Mouse (Mus musculus) neural tube, embryonic 11.5 days (tissue): ENCODE results near the gene Fbxw11. TPM values are rescaled to one million over a fixed set of nuclear protein-coding genes. Genes with fewer than 3 reads are reported as not detected.

ENCODE experiments used
- ATAC-seq: fragments of 200-750 bp; cut with Nextera tagmentation; 2 replicates; pipeline ENCODE4 v1.8.0; 2017; ENCODE audit warnings: moderate number of reproducible peaks, mild to moderate bottlenecking, moderate TSS enrichment, moderate library complexity; ENCODE audit not compliant: insufficient read depth, low FRiP score, low TSS enrichment
- DNase-seq: peaks from one replicate; pipeline ENCODE4 v3.0.0-alpha.2; 2015; ENCODE audit warnings: low spot score
- H3K27ac ChIP-seq: fragments of 300-500 bp; sonication (generic); 2 replicates; pipeline ENCODE4 v1.5.1; 2014; ENCODE audit warnings: low read depth, mild to moderate bottlenecking, low read length
- H3K27me3 ChIP-seq: fragments of 300-500 bp; sonication (generic); 2 replicates; pipeline ENCODE4 v1.6.1; 2014; ENCODE audit warnings: mild to moderate bottlenecking, low read length, mixed read lengths; ENCODE audit not compliant: control insufficient read depth, insufficient read depth
- H3K36me3 ChIP-seq: fragments of 300-500 bp; sonication (generic); 2 replicates; pipeline ENCODE4 v1.6.1; 2014; ENCODE audit warnings: mild to moderate bottlenecking, low read length, moderate library complexity, mixed read lengths; ENCODE audit not compliant: control insufficient read depth, insufficient read depth
- H3K4me1 ChIP-seq: fragments of 300-500 bp; sonication (generic); 2 replicates; pipeline ENCODE4 v1.6.1; 2014; ENCODE audit warnings: low read length, mixed read lengths; ENCODE audit not compliant: control insufficient read depth, insufficient read depth
- H3K4me2 ChIP-seq: fragments of 300-500 bp; sonication (generic); 2 replicates; pipeline ENCODE4 v1.6.1; 2014; ENCODE audit warnings: low read depth, mild to moderate bottlenecking, moderate library complexity
- H3K4me3 ChIP-seq: fragments of 300-500 bp; sonication (generic); 2 replicates; pipeline ENCODE4 v1.5.1; 2014; ENCODE audit warnings: low read depth, low read length
- H3K9ac ChIP-seq: fragments of 300-500 bp; sonication (generic); 2 replicates; pipeline ENCODE4 v1.6.1; 2014; ENCODE audit warnings: mild to moderate bottlenecking, low read length
- H3K9me3 ChIP-seq: fragments of 300-500 bp; sonication (generic); 2 replicates; pipeline ENCODE4 v1.6.1; 2016; ENCODE audit warnings: low read length; ENCODE audit not compliant: control insufficient read depth
- WGBS: fragments of 180-500 bp; shearing (Covaris S2); extraction: QIAGEN DNeasy Blood & Tissue Kit; methylation state at CpG from one replicate; pipeline ENCODE4 v1.1.7; 2014; 5-methylcytosine and 5-hydroxymethylcytosine counted together
- polyA plus RNA-seq: library from polyadenylated mRNA; unstranded; fragments of >200 nt; fragmentation: Nextera tagmentation; extraction: Ambion mirVana; gene quantifications from 2 replicates; pipeline ENCODE4 v1.2.1, GENCODE M21; 2014

Gene Fbxw11
- polyA plus RNA-seq, 1 experiment from 2014 or later, result 116 TPM

- H3K4me1 ChIP-seq, result peaks cover 10% of the 10 kb centered on the region
- ATAC-seq, result peak; percentile 73
- under 1% methylated on average over 45 of the region's 54 CpGs for WGBS
- no peaks in the 10 kb centered on the region for H3K9me3 ChIP-seq
- no peak for DNase-seq
- H3K27me3 ChIP-seq, result no peaks in the 10 kb centered on the region
- no peaks in the 10 kb centered on the region for H3K36me3 ChIP-seq
- H3K4me2 ChIP-seq, result peak overlapping the region; percentile 89
- H3K9ac ChIP-seq, result peak overlapping the region; percentile 97
- peak overlapping the region; percentile 96 for H3K27ac ChIP-seq
- peak overlapping the region; percentile 98 for H3K4me3 ChIP-seq
Observed at GRCm38 (mm10) chr11:32642899-32643886, 669 bp downstream of the Fbxw11 start.

DNA sequence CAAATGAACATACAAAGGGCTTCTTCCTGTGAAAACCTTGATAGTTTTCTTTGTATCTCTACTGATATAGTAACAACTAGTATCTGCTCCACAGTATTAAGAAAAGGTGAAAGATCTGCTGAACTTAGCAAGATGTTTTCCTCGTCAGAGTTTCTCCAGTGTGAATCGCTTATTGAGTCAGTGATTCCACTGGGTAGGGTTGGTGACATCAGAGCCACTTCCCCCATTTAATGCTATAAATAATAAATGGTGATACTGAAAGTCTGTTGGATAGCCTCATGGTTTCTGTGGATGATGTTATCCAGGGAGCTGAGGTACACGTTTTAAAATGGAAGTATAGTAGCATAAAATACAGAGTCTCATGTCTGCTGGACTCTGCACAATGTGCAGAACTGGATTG, 1.5 kb downstream of the Fbxw11 start:
- DNase-seq (no peak), ATAC-seq (no peak)
- 54% methylated on average over 3 of the region's 3 CpGs for WGBS
- Histone ChIP-seq H3K27ac (peak overlapping the region; percentile 27; the same call in 1 of the 2 replicates), H3K4me3 (peak overlapping the region; percentile 98), H3K9me3 (no peaks in the 10 kb centered on the region), H3K4me1 (peaks cover 10% of the 10 kb centered on the region), H3K27me3 (no peaks in the 10 kb centered on the region), H3K4me2 (peak overlapping the region; percentile 89), H3K36me3 (no peaks in the 10 kb centered on the region), H3K9ac (peak overlapping the region; percentile 97)

GRCm38 (mm10) chr11:32647265-32647664, 4.7 kb downstream of the Fbxw11 start:
- Histone ChIP-seq H3K36me3 (no peaks in the 10 kb centered on the region), H3K4me2 (no peak overlapping the region), H3K4me1 (peaks cover 6% of the 10 kb centered on the region), H3K9me3 (no peaks in the 10 kb centered on the region), H3K4me3 (no peak overlapping the region), H3K27me3 (no peaks in the 10 kb centered on the region), H3K9ac (no peak overlapping the region), H3K27ac (no peak overlapping the region)
- 88% methylated on average over 2 of the region's 2 CpGs for WGBS
- DNase-seq (no peak), ATAC-seq (no peak)

- no peaks in the 10 kb centered on the region for H3K27me3 ChIP-seq
- H3K9me3 ChIP-seq, result no peaks in the 10 kb centered on the region
- no peak overlapping the region for H3K4me3 ChIP-seq
- no peak overlapping the region for H3K27ac ChIP-seq
- H3K36me3 ChIP-seq, result no peaks in the 10 kb centered on the region
- H3K4me1 ChIP-seq, result no peaks in the 10 kb centered on the region
- no peak overlapping the region for H3K9ac ChIP-seq
- ATAC-seq (no peak), DNase-seq (no peak)
- H3K4me2 ChIP-seq, result no peak overlapping the region
Observed at GRCm38 (mm10) chr11:32650236-32650749, 7.8 kb downstream of the Fbxw11 start.

- DNase-seq (no peak), ATAC-seq (no peak)
- Histone ChIP-seq H3K4me3 (no peak overlapping the region), H3K9me3 (no peaks in the 10 kb centered on the region), H3K4me2 (no peak overlapping the region), H3K27ac (no peak overlapping the region), H3K9ac (no peak overlapping the region), H3K4me1 (no peaks in the 10 kb centered on the region), H3K36me3 (no peaks in the 10 kb centered on the region), H3K27me3 (no peaks in the 10 kb centered on the region)
- WGBS, result 87% methylated on average over 7 of the region's 7 CpGs
Observed at GRCm38 (mm10) chr11:32650893-32651590, 8.5 kb downstream of the Fbxw11 start.

DNA sequence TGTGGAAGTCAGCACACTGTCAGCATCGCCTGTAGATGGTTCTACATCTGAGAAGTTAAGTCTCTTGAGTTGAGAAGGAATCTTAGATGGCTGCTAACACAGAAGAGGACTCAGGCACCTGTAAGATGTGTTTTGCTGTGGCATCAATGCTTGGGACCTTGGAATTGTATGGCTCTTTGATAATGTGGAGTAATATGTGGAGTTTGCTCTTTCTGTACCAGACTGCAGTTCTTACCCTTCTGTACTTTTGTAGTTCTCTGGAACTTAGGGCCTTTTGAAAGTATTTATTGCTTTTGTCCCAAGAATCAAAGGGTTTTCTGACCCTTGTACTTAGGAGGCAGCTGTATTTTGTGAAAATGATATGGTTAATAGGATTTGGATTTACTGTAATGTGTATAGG, 9.2 kb downstream of the Fbxw11 start:
- Histone ChIP-seq H3K4me3 (no peak overlapping the region), H3K9ac (no peak overlapping the region; the same call in 1 of the 2 replicates), H3K4me1 (no peaks in the 10 kb centered on the region), H3K27ac (no peak overlapping the region), H3K27me3 (no peaks in the 10 kb centered on the region), H3K4me2 (no peak overlapping the region), H3K36me3 (no peaks in the 10 kb centered on the region), H3K9me3 (no peaks in the 10 kb centered on the region)
- no peak for ATAC-seq
- WGBS, result 85% methylated on average over 1 of the region's 1 CpGs
- DNase-seq, result no peak

DNA sequence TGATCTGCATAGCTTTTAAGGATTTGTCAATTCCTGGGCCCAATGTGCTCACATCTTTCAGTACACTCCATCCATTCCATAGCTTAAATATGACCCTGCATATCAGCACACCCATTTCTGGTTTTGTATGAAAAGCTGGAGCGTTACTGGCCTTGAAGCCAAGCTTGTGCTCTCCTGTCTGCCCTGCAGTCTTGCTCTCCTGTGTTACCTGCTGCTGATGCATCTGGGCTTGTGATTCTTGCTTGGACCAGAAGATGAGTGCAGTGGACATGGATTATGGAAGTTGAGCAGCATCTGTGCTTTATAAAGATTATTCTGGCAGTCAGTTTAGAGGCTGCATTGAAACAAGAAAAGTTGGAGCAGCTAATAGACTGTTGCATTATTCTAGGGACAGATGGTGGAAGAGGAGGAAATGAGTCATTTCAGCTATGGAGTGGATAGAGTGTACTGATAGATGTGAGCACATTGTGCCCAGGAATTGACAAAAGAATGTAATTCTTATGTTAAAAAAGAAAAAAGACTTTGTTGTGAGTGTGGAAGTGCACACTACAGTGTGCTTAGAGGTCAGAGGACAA, 19.6 kb downstream of the Fbxw11 start:
- Histone ChIP-seq H3K36me3 (no peaks in the 10 kb centered on the region), H3K4me3 (no peak overlapping the region), H3K4me2 (no peak overlapping the region), H3K27ac (no peak overlapping the region), H3K27me3 (no peaks in the 10 kb centered on the region), H3K9ac (no peak overlapping the region), H3K9me3 (no peaks in the 10 kb centered on the region), H3K4me1 (no peaks in the 10 kb centered on the region)
- no peak for DNase-seq
- ATAC-seq, result no peak
- WGBS, result 94% methylated on average over 1 of the region's 1 CpGs

DNA sequence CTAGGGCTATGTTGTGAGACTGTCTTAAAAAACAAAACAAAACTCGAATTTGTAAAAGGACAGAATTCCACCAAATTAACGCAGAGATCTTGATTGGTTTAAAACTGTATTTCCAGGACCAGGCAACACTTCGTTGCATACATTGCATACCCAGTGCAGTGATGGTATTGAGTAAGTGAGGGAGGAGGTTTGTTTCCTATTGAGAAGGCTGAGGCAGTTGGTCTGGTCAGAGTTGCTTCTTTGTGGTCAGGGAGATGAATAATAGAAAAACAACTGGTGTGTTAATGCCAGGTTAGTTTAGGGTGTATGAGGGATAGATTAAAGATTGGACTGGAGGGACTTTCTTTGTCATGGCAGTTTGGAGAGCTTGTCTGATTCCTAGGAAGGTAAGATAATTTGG, 23.1 kb downstream of the Fbxw11 start:
- H3K27me3 ChIP-seq, result no peaks in the 10 kb centered on the region
- H3K27ac ChIP-seq, result no peak overlapping the region
- WGBS, result 94% methylated on average over 3 of the region's 3 CpGs
- no peaks in the 10 kb centered on the region for H3K36me3 ChIP-seq
- H3K4me1 ChIP-seq, result no peaks in the 10 kb centered on the region; the same call in 1 of the 2 replicates
- no peak overlapping the region for H3K9ac ChIP-seq
- no peak overlapping the region for H3K4me3 ChIP-seq
- no peaks in the 10 kb centered on the region for H3K9me3 ChIP-seq
- DNase-seq (no peak), ATAC-seq (no peak)
- no peak overlapping the region for H3K4me2 ChIP-seq
